Mouse (Mus musculus): ENCODE measurements at regions not wholly inside any gene's neighbourhood (a gene's known extent, or its start where the extent isn't known, plus 50 kb on each side); places are given as distances from the start of the nearest gene placed in this dataset.

DNA sequence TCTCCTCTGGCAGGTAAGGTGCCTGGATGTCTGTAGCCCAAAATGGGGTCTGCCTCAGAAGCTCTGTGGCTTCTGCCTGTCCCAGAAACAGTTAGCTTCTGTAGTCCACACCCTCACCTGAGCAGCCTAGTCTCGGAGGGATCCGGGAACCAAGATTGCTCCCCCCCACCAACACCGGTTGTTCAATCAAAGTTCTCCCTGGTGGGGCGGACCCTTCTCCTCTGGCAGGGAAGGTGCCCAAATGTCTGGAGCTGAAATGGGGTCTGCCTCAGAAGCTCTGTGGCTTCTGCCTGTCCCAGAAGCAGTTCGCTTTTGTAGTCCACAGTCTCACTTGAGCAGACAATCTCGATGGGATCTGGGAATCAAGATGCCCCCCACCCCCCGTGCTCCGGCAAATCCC lies 273.0 kb downstream of the Gm28710 start:
- 93% methylated on average over 8 of the region's 8 CpGs for WGBS
- Histone ChIP-seq H3K27ac (no peak overlapping the region), H3K36me3 (no peaks in the 10 kb centered on the region), H3K4me1 (no peaks in the 10 kb centered on the region), H3K9me3 (no peaks in the 10 kb centered on the region), H3K4me2 (no peak overlapping the region), H3K27me3 (no peaks in the 10 kb centered on the region), H3K9ac (no peak overlapping the region), H3K4me3 (no peak overlapping the region)
- ATAC-seq (ENCODE audit: insufficient number of reproducible peaks, insufficient read depth, low FRiP score, low TSS enrichment, low read depth), result no peak

DNA sequence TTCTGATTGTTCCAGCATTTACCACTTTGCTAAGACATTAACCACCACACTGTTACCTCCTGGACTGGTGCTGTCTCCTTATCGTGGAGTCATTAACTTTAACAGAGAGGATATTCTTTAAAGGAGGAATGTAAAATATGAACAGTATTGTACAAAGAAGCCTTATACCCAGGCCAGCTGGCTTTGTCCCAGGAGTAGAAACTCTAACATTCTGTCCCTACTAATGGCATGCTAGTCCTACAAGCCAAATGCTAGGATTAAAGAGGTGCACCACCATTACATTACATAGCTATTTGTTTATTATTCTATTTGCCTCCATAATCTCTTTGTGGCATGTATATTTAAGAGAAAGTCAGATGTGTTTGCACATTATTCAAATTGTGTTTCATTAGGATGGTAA lies 288.8 kb downstream of the Gm28710 start:
- H3K36me3 ChIP-seq, result no peaks in the 10 kb centered on the region
- H3K4me1 ChIP-seq, result no peaks in the 10 kb centered on the region
- WGBS, result 73% methylated on average over 1 of the region's 1 CpGs
- H3K4me2 ChIP-seq, result no peak overlapping the region
- no peak overlapping the region for H3K4me3 ChIP-seq
- H3K27me3 ChIP-seq, result no peaks in the 10 kb centered on the region
- no peak for ATAC-seq (ENCODE audit: insufficient number of reproducible peaks, insufficient read depth, low FRiP score, low TSS enrichment, low read depth)
- H3K9me3 ChIP-seq, result no peaks in the 10 kb centered on the region
- H3K27ac ChIP-seq, result no peak overlapping the region
- no peak overlapping the region for H3K9ac ChIP-seq

DNA sequence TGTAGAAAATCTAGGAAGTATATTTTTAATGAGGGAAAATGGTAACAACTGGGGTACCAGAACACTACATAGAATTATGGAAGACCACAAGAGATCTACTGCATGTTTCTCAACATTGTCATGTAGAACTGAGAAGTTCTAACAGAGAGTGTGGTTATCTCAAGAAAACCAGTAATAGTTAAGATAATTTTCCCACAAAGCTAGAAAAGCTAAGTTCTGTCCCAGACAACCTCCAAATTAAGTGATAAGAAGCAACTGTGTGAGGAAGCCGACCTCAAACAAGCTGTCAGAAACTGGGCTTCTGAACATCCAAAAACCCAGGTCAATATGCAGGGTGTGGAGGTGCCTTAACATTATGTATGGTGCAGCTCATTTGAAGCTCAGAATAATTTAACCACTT lies 261.4 kb upstream of the Speer4f2 start:
- H3K9ac ChIP-seq, result no peak overlapping the region
- H3K9me3 ChIP-seq, result no peaks in the 10 kb centered on the region
- no peak for ATAC-seq (ENCODE audit: insufficient number of reproducible peaks, insufficient read depth, low FRiP score, low TSS enrichment, low read depth)
- no peak overlapping the region for H3K4me3 ChIP-seq
- H3K27me3 ChIP-seq, result no peaks in the 10 kb centered on the region
- H3K27ac ChIP-seq, result no peak overlapping the region
- H3K4me2 ChIP-seq, result no peak overlapping the region
- 90% methylated on average over 1 of the region's 1 CpGs for WGBS
- H3K4me1 ChIP-seq, result no peaks in the 10 kb centered on the region
- H3K36me3 ChIP-seq, result no peaks in the 10 kb centered on the region

DNA sequence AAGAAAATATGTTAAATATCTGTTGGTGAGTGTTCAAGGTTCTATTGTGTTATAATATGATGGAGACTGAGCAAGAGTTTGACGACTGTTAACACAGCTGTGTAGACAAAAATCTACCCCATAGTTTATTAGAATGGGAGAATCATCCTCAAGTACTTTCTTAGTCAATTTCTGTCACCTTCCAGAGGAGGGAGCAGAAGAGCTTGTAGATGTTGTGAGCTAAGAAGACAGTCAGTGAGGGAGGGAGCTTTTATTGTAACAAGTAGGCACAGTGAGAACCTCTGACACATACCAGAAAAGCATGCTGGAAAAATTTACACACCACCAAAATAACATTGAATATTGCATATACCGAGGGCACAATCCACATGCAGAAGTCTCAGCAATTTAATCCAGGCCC lies 261.0 kb upstream of the Speer4f2 start:
- Histone ChIP-seq H3K4me2 (no peak overlapping the region), H3K27me3 (no peaks in the 10 kb centered on the region), H3K4me3 (no peak overlapping the region), H3K9ac (no peak overlapping the region), H3K4me1 (no peaks in the 10 kb centered on the region), H3K27ac (no peak overlapping the region), H3K36me3 (no peaks in the 10 kb centered on the region), H3K9me3 (no peaks in the 10 kb centered on the region)
- WGBS, result 37% methylated on average over 2 of the region's 2 CpGs
- ATAC-seq (ENCODE audit: insufficient number of reproducible peaks, insufficient read depth, low FRiP score, low TSS enrichment, low read depth), result no peak

DNA sequence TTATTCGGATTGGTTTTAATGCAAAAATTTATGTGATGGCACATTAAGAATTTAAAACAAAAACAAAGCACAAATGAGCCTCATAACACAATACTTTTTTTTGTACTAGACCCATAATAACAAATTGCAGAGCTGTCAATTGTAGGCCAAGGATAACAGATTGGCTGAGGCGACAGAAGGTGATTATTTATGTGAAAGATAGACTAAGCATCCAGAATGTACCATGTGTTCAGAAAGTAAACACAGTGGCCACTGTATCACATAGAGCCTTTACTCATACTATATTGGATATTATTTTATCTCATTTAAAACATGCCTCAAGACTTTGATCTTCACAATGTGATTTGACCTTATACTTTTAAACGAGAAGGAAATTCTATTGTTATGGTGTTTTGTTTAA lies 257.9 kb upstream of the Speer4f2 start:
- no peak for ATAC-seq (ENCODE audit: insufficient number of reproducible peaks, insufficient read depth, low FRiP score, low TSS enrichment, low read depth)

DNA sequence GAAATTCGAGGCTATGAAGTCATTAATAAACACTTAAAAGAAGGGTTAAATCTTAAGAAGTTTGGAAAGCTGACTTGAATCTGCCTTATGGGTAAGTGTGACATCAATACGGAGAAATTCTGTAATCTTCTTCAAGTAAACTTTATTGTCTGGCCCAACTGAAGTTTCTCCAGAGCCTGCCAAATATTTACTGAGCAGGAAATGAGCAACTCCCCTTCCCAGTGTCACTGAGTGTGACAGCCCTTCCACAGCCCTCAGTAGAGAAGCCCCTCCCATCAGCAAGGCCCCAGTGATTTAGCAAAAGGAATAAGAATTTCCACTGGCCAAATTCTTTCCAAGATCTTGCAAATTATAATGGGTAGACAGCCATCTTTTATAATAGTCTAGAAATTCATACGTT lies 256.9 kb upstream of the Speer4f2 start:
- H3K27me3 ChIP-seq, result no peaks in the 10 kb centered on the region
- H3K4me1 ChIP-seq, result no peaks in the 10 kb centered on the region
- no peak for ATAC-seq (ENCODE audit: insufficient number of reproducible peaks, insufficient read depth, low FRiP score, low TSS enrichment, low read depth)
- WGBS, result 56% methylated on average over 3 of the region's 3 CpGs
- H3K36me3 ChIP-seq, result no peaks in the 10 kb centered on the region
- H3K4me2 ChIP-seq, result no peak overlapping the region
- H3K9me3 ChIP-seq, result no peaks in the 10 kb centered on the region
- H3K4me3 ChIP-seq, result no peak overlapping the region
- no peak overlapping the region for H3K9ac ChIP-seq
- H3K27ac ChIP-seq, result no peak overlapping the region

More for the DNA sequence above, 257.9 kb upstream of the Speer4f2 start:
- H3K27me3 ChIP-seq, result no peaks in the 10 kb centered on the region
- no peak overlapping the region for H3K27ac ChIP-seq
- 85% methylated on average over 3 of the region's 3 CpGs for WGBS
- no peaks in the 10 kb centered on the region for H3K36me3 ChIP-seq
- H3K9ac ChIP-seq, result no peak overlapping the region
- H3K4me2 ChIP-seq, result no peak overlapping the region
- no peaks in the 10 kb centered on the region for H3K9me3 ChIP-seq
- no peaks in the 10 kb centered on the region for H3K4me1 ChIP-seq
- no peak overlapping the region for H3K4me3 ChIP-seq

DNA sequence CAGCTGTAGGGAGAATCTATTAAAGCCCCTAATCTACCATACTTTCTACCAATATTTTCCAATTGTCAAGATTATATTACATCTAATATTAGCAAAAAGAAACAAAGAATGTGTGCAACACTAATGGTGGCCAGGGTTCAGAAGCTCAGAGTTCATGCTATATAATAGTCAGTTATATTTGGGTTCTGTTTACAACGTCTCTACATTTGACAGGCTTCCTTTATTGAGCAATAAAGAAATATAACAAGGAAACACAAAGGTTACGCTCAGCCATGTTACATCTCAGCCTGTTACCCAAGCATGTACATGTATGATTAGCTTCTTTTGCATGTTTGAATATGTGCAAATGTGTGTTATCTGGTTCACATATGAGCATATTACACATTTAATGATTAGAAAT lies 247.7 kb upstream of the Speer4f2 start:
- Histone ChIP-seq H3K4me3 (no peak overlapping the region), H3K27me3 (no peaks in the 10 kb centered on the region), H3K4me2 (no peak overlapping the region), H3K4me1 (no peaks in the 10 kb centered on the region), H3K9ac (no peak overlapping the region), H3K27ac (no peak overlapping the region), H3K36me3 (no peaks in the 10 kb centered on the region), H3K9me3 (no peaks in the 10 kb centered on the region)
- ATAC-seq (ENCODE audit: insufficient number of reproducible peaks, insufficient read depth, low FRiP score, low TSS enrichment, low read depth), result no peak
- 92% methylated on average over 2 of the region's 2 CpGs for WGBS

DNA sequence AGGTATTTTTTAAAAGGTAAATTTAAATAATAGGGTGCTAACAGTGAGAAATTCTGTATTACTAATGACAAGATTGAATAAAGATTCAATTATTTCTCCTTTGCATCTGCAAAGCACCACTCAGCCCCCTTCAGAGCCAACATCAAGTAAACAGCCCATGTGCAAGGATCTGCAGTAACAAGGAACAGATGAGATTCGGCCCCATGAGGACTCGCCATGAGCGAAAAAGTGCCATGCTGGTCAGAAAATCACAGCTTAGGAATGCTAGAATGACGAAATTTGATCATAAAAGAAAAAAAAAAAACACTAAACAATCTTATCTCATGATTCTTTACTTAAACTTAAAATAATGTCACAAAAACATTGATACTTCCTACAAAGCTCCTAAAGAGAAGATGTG lies 245.5 kb upstream of the Speer4f2 start:
- WGBS, result 25% methylated on average over 4 of the region's 4 CpGs
- H3K27me3 ChIP-seq, result no peaks in the 10 kb centered on the region
- ATAC-seq (ENCODE audit: insufficient number of reproducible peaks, insufficient read depth, low FRiP score, low TSS enrichment, low read depth), result no peak

DNA sequence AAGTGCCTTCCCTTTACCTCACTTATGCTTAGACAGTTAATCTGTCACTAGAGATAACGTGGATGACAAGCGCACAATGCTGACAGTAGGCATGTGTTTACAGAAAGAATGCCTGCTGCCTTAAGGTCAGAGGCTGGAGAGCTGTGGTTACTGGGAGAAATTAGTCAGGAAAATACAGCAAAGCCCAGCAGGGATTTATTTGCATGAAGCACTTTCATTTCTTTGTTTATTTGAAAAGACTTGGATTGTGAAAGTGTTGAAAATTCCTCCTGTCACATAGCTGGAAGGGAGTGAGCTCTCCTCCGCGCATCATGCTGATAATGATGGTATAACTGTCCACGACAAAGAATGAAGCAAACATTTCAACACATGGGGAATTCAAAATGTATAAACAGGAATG lies 237.5 kb upstream of the Speer4f2 start:
- WGBS, result 63% methylated on average over 5 of the region's 5 CpGs
- ATAC-seq (ENCODE audit: insufficient number of reproducible peaks, insufficient read depth, low FRiP score, low TSS enrichment, low read depth), result no peak
- Histone ChIP-seq H3K4me1 (no peaks in the 10 kb centered on the region), H3K4me2 (no peak overlapping the region), H3K4me3 (no peak overlapping the region), H3K9ac (no peak overlapping the region), H3K9me3 (no peaks in the 10 kb centered on the region), H3K36me3 (no peaks in the 10 kb centered on the region), H3K27ac (no peak overlapping the region), H3K27me3 (no peaks in the 10 kb centered on the region)

More for the DNA sequence above, 245.5 kb upstream of the Speer4f2 start:
- Histone ChIP-seq H3K27ac (no peak overlapping the region), H3K4me1 (no peaks in the 10 kb centered on the region), H3K4me2 (no peak overlapping the region), H3K36me3 (no peaks in the 10 kb centered on the region), H3K9me3 (no peaks in the 10 kb centered on the region), H3K4me3 (no peak overlapping the region), H3K9ac (no peak overlapping the region)

DNA sequence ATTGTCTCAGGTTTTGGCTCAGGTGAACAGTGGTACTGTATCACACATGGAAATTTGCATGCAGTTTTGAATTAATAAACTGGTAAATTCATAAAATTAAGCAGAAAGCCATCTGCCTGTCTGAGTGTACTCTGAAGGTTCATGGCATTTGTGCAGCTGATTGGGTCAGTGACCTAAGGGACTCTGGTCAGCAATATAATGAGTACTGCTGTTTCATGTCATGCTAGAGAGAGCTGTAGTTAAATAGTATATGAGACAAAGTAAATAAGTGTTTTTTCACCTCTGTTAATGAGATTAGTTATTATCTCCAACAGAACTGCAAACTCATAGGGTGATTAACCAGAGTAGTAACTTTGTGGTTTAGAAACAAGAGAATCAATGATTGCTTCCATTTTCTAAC lies 231.4 kb upstream of the Speer4f2 start:
- no peak overlapping the region for H3K4me3 ChIP-seq

DNA sequence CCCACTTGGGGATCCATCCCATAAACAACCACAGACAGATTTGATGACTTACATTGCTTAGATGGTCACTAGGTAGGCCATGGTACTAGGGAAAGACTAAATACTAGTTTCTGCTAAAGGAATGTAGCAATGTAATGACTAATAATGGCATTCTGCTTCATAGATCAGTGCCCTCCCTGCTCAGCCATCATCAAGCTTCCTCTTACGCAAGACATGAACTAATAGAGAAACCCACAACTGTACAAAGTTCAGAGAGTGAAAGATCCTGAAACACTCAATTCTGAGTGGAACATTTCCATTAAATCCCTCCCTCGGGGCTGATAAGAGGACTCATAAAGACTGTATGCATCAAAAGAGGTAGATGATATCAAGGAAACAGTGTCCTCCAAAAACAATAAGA lies 198.4 kb upstream of the Speer4f2 start:
- no peaks in the 10 kb centered on the region for H3K27me3 ChIP-seq
- 86% methylated on average over 2 of the region's 2 CpGs for WGBS
- ATAC-seq (ENCODE audit: insufficient number of reproducible peaks, insufficient read depth, low FRiP score, low TSS enrichment, low read depth), result no peak
- no peak overlapping the region for H3K9ac ChIP-seq
- H3K9me3 ChIP-seq, result no peaks in the 10 kb centered on the region
- H3K36me3 ChIP-seq, result no peaks in the 10 kb centered on the region
- peaks cover 3% of the 10 kb centered on the region; the same call in 1 of the 2 replicates for H3K4me1 ChIP-seq
- no peak overlapping the region for H3K27ac ChIP-seq
- H3K4me3 ChIP-seq, result no peak overlapping the region
- H3K4me2 ChIP-seq, result no peak overlapping the region

More for the DNA sequence above, 231.4 kb upstream of the Speer4f2 start:
- H3K9me3 ChIP-seq, result no peaks in the 10 kb centered on the region
- H3K4me2 ChIP-seq, result no peak overlapping the region
- ATAC-seq (ENCODE audit: insufficient number of reproducible peaks, insufficient read depth, low FRiP score, low TSS enrichment, low read depth), result no peak
- no peaks in the 10 kb centered on the region for H3K27me3 ChIP-seq
- H3K27ac ChIP-seq, result no peak overlapping the region
- no peaks in the 10 kb centered on the region for H3K36me3 ChIP-seq
- no peaks in the 10 kb centered on the region for H3K4me1 ChIP-seq
- H3K9ac ChIP-seq, result no peak overlapping the region

DNA sequence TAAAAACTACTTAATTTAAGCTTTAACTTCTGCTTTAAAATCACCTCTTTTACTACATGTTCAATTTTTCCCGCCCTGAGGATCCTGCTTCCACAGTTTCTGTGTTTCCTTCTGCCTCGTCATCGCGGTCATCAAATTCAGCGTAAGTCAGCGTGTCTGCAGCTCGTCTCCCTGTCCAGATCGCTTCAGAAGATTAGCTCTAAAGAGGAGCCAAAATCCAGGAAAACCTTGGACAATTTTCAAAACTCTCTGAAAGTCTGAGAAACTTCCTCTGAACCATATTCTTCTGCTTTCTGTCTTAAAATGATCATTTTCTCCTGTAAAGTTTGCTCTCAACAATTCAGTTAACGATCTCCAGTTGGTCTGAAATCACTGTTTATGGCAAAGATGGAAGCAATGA lies 196.2 kb upstream of the Speer4f2 start:
- no peak overlapping the region for H3K27ac ChIP-seq
- peaks cover 3% of the 10 kb centered on the region; the same call in 1 of the 2 replicates for H3K4me1 ChIP-seq
- no peaks in the 10 kb centered on the region for H3K36me3 ChIP-seq
- no peaks in the 10 kb centered on the region for H3K9me3 ChIP-seq
- no peak overlapping the region for H3K9ac ChIP-seq
- peak overlapping the region; percentile 28; the same call in 1 of the 2 replicates for H3K4me2 ChIP-seq
- no peak for ATAC-seq (ENCODE audit: insufficient number of reproducible peaks, insufficient read depth, low FRiP score, low TSS enrichment, low read depth)
- H3K27me3 ChIP-seq, result no peaks in the 10 kb centered on the region
- 43% methylated on average over 9 of the region's 9 CpGs for whole genome bisulfite sequencing
- no peak overlapping the region for H3K4me3 ChIP-seq
